Mouse (Mus musculus) cerebellum, adult 9-11 months (tissue): Measurements from ENCODE around the gene Unc45a.
A peak's percentile ranks its signal among the peaks of the same experiment; 100 is the strongest.

Experiments
- DNase-seq: peaks from one replicate; pipeline ENCODE4 v3.0.0; 2022

Unc45a gene

GRCm38 (mm10) chr7:80324043-80324815 is 16.6 kb downstream of the Unc45a start, which contains the start of gene Rccd1:
Rccd1 (minus strand) TSS chr7:80324454.
- peak; percentile 97 for DNase-seq

- DNase-seq, result peak; percentile 42
Observed at GRCm38 (mm10) chr7:80323336-80323735, 17.5 kb downstream of the Unc45a start.

GRCm38 (mm10) chr7:80319846-80320496 is 20.8 kb downstream of the Unc45a start:
- DNase-seq, result peak; percentile 45

- DNase-seq, result no peak
Observed at GRCm38 (mm10) chr7:80318670-80319069, 22.1 kb downstream of the Unc45a start.

GRCm38 (mm10) chr7:80317439-80318115 is 23.2 kb downstream of the Unc45a start:
- no peak for DNase-seq

GRCm38 (mm10) chr7:80315733-80316132 is 25.1 kb downstream of the Unc45a start:
- no peak for DNase-seq

GRCm38 (mm10) chr7:80310771-80311170 is 30.0 kb downstream of the Unc45a start:
- no peak for DNase-seq

- DNase-seq, result no peak
Observed at GRCm38 (mm10) chr7:80307766-80308165, 33.0 kb downstream of the Unc45a start.

GRCm38 (mm10) chr7:80301522-80301921 is 39.3 kb downstream of the Unc45a start:
- DNase-seq, result no peak

- DNase-seq, result no peak
Observed at GRCm38 (mm10) chr7:80299568-80299967, 41.2 kb downstream of the Unc45a start.

- no peak for DNase-seq
Observed at GRCm38 (mm10) chr7:80298754-80299153, 42.1 kb downstream of the Unc45a start.

- DNase-seq, result no peak
Observed at GRCm38 (mm10) chr7:80297041-80297440, 43.8 kb downstream of the Unc45a start.

GRCm38 (mm10) chr7:80296462-80296861 is 44.3 kb downstream of the Unc45a start:
- no peak for DNase-seq

GRCm38 (mm10) chr7:80294764-80295648 is 45.8 kb downstream of the Unc45a start:
- DNase-seq, result no peak

- peak; percentile 99 for DNase-seq
Observed at GRCm38 (mm10) chr7:80294062-80294763, 46.6 kb downstream of the Unc45a start, which contains the start of gene Prc1. Prc1 (plus strand) TSS chr7:80294450.

GRCm38 (mm10) chr7:80287736-80288135 is 53.1 kb downstream of the Unc45a start:
- DNase-seq, result no peak

- no peak for DNase-seq
Observed at GRCm38 (mm10) chr7:80285725-80286124, 55.1 kb downstream of the Unc45a start.

GRCm38 (mm10) chr7:80284391-80284790 is 56.4 kb downstream of the Unc45a start:
- DNase-seq, result no peak

- DNase-seq, result no peak
Observed at GRCm38 (mm10) chr7:80283226-80283918, 57.4 kb downstream of the Unc45a start.

- DNase-seq, result no peak
Observed at GRCm38 (mm10) chr7:80281646-80282045, 59.2 kb downstream of the Unc45a start.

GRCm38 (mm10) chr7:80280998-80281397 is 59.8 kb downstream of the Unc45a start:
- no peak for DNase-seq
